In genomic region chr11:113971609-113972516, GRCm38 (mm10) we compare ENCODE assay signal across 12 mouse cellular contexts.
DNase-seq lines count a peak whose midpoint lies in the region; ATAC-seq and TF ChIP-seq lines count a peak whose summit lies in the region.
"Had no signal": no experiment of that assay in that cellular context is flagged by ENCODE, and none has a peak within 500 bp of the region (broad histone marks: within the 10 kb centered on the region; RNA-seq: fewer than 3 reads in every experiment).

No protein-coding gene starts in this region.

- DNase-seq in heart, postnatal 25 days (ENCODE audit: low spot score), result no peak
- peak; percentile 27 for DNase-seq in layer of hippocampus, adult 9-10 months (ENCODE audit: low spot score)
- no peak for DNase-seq in adrenal gland, postnatal 4 days (ENCODE audit: low spot score in 2 of 2)
- DNase-seq in urinary bladder, postnatal 14 days (ENCODE audit: low spot score), result no peak
- DNase-seq in cerebellum, adult 2 months, result no peak
- DNase-seq: B cell, adult 2 months; gastrocnemius, postnatal 14 days had no signal

- no peak overlapping the region for H3K9ac ChIP-seq in heart, embryonic 12.5 days
- no peak overlapping the region for H3K9ac ChIP-seq in forebrain, embryonic 15.5 days (replicated peaks)
- no peak overlapping the region for H3K9ac ChIP-seq in midbrain, embryonic 16.5 days (ENCODE audit: low read depth, low read length)
- H3K9ac ChIP-seq: neural tube, embryonic 12.5 days had no signal

- no peak overlapping the region for H3K4me3 ChIP-seq in heart, embryonic 12.5 days
- no peak overlapping the region for H3K4me3 ChIP-seq in forebrain, embryonic 15.5 days
- no peak overlapping the region for H3K4me3 ChIP-seq in midbrain, embryonic 16.5 days (ENCODE audit: low read depth, low read length)
- no peak overlapping the region for H3K4me3 ChIP-seq in cerebellum, adult 2 months (replicated peaks; ENCODE audit: insufficient read depth, low read depth, low read length)
- H3K4me3 ChIP-seq: neural tube, embryonic 12.5 days had no signal

- H3K4me2 ChIP-seq in heart, embryonic 12.5 days, result no peak overlapping the region
- no peak overlapping the region for H3K4me2 ChIP-seq in forebrain, embryonic 15.5 days (replicated peaks)
- no peak overlapping the region for H3K4me2 ChIP-seq in midbrain, embryonic 16.5 days (ENCODE audit: low read length)
- H3K4me2 ChIP-seq: neural tube, embryonic 12.5 days had no signal

- H3K27ac ChIP-seq in heart, embryonic 12.5 days (ENCODE audit: poor library complexity, severe bottlenecking), result peak overlapping the region; percentile 50; the same call in 1 of the 2 replicates
- peak overlapping the region; percentile 57 for H3K27ac ChIP-seq in forebrain, embryonic 15.5 days (replicated peaks)
- H3K27ac ChIP-seq in midbrain, embryonic 16.5 days (ENCODE audit: low read length), result peak overlapping the region; percentile 34; the same call in 1 of the 2 replicates
- H3K27ac ChIP-seq in cerebellum, adult 2 months (ENCODE audit: insufficient read depth, low read length), result no peak overlapping the region
- H3K27ac ChIP-seq: neural tube, embryonic 12.5 days had no signal

- peaks cover 47% of the 10 kb centered on the region for H3K9me3 ChIP-seq in heart, embryonic 12.5 days (replicated peaks)
- H3K9me3 ChIP-seq in forebrain, embryonic 15.5 days, result peaks cover 9% of the 10 kb centered on the region; the same call in 1 of the 2 replicates
- H3K9me3 ChIP-seq in midbrain, embryonic 16.5 days (replicated peaks; ENCODE audit: control insufficient read depth, low read length, poor library complexity, severe bottlenecking), result peaks cover 3% of the 10 kb centered on the region

- H3K4me1 ChIP-seq in heart, embryonic 12.5 days (replicated peaks), result peaks cover 26% of the 10 kb centered on the region
- peaks cover 31% of the 10 kb centered on the region for H3K4me1 ChIP-seq in forebrain, embryonic 15.5 days
- H3K4me1 ChIP-seq in midbrain, embryonic 16.5 days (ENCODE audit: control insufficient read depth, insufficient read depth, low read length), result peaks cover 16% of the 10 kb centered on the region
- H3K4me1 ChIP-seq in cerebellum, adult 2 months (ENCODE audit: control insufficient read depth, insufficient read depth, low read length), result peaks cover 5% of the 10 kb centered on the region

- no peaks in the 10 kb centered on the region; the same call in 1 of the 2 replicates for H3K36me3 ChIP-seq in heart, embryonic 12.5 days
- no peaks in the 10 kb centered on the region for H3K36me3 ChIP-seq in forebrain, embryonic 15.5 days
- no peaks in the 10 kb centered on the region; the same call in 1 of the 2 replicates for H3K36me3 ChIP-seq in midbrain, embryonic 16.5 days (ENCODE audit: control insufficient read depth, insufficient read depth, low read length)
- H3K36me3 ChIP-seq: neural tube, embryonic 12.5 days had no signal

- no peak for TF ChIP-seq CTCF in cerebellum, adult 2 months (IDR thresholded peaks at IDR 0.05; ENCODE audit: borderline replicate concordance, insufficient read depth, low read depth, low read length)

- H3K27me3 ChIP-seq in heart, embryonic 12.5 days (replicated peaks), result no peaks in the 10 kb centered on the region
- no peaks in the 10 kb centered on the region for H3K27me3 ChIP-seq in forebrain, embryonic 15.5 days
- H3K27me3 ChIP-seq in midbrain, embryonic 16.5 days (ENCODE audit: control insufficient read depth, insufficient read depth, low read depth, low read length), result no peaks in the 10 kb centered on the region
- H3K27me3 ChIP-seq in cerebellum, adult 2 months (ENCODE audit: control insufficient read depth, insufficient read depth, low read length), result no peaks in the 10 kb centered on the region
- H3K27me3 ChIP-seq: neural tube, embryonic 12.5 days had no signal

- ATAC-seq in heart, embryonic 12.5 days (ENCODE audit: insufficient number of reproducible peaks, low FRiP score), result no peak
- ATAC-seq in forebrain, embryonic 15.5 days (replicated peaks), result peak; percentile 91
- peak; percentile 40; the same call in 1 of the 2 replicates for ATAC-seq in midbrain, embryonic 16.5 days
- ATAC-seq: intestine, postnatal 0 days had no signal

- WGBS in heart, embryonic 12.5 days, result 76% methylated on average over 19 of the region's 19 CpGs
- WGBS in forebrain, embryonic 15.5 days, result 35% methylated on average over 19 of the region's 19 CpGs
- 72% methylated on average over 19 of the region's 19 CpGs for WGBS in midbrain, embryonic 16.5 days
- 16% methylated on average over 19 of the region's 19 CpGs for WGBS in cerebellum, adult 2 months

- intact Hi-C loops in heart, postnatal 25 days (cut with DNase I), result no loop called here

- TF ChIP-seq POLR2A in cerebellum, adult 2 months (IDR thresholded peaks at IDR 0.05; ENCODE audit: borderline replicate concordance, insufficient read depth, low read length), result no peak
